Mouse (Mus musculus): Measurements from ENCODE around the gene Pml. TPM values are rescaled to one million over a fixed set of nuclear protein-coding genes. Genes with fewer than 3 reads are reported as not detected.
"Not testable (repeated sequence)": the region's sequence is repeated elsewhere in the genome, so short reads cannot be mapped to it uniquely, and the experiment has no call there.

Pml gene
- polyA plus RNA-seq, 1 experiment from 2014 or later = 10.6 TPM

GRCm38 (mm10) chr9:58266571-58267011 is 17.0 kb upstream of the Pml start:
- Histone ChIP-seq H3K4me3 (ENCODE audit: low read depth, low read length) (no peak overlapping the region), H3K4me1 (ENCODE audit: control insufficient read depth, insufficient read depth, low read length) (no peaks in the 10 kb centered on the region), H3K4me2 (ENCODE audit: low read depth) (no peak overlapping the region), H3K27ac (ENCODE audit: low read depth, low read length) (no peak overlapping the region), H3K9me3 (ENCODE audit: control insufficient read depth, low read length) (no peaks in the 10 kb centered on the region), H3K9ac (ENCODE audit: low read length) (no peak overlapping the region), H3K27me3 (ENCODE audit: control insufficient read depth, insufficient read depth, low read length) (no peaks in the 10 kb centered on the region), H3K36me3 (ENCODE audit: control insufficient read depth, insufficient read depth, low read length) (peaks cover 3% of the 10 kb centered on the region)
- 39% methylated on average over 4 of the region's 4 CpGs for whole genome bisulfite sequencing
- no peak for DNase-seq (ENCODE audit: low spot score)
- ATAC-seq (ENCODE audit: insufficient read depth, low FRiP score, low TSS enrichment) = no peak

- DNase-seq (ENCODE audit: low spot score) = no peak
- Histone ChIP-seq H3K27me3 (ENCODE audit: control insufficient read depth, insufficient read depth, low read length) (no peaks in the 10 kb centered on the region), H3K4me1 (ENCODE audit: control insufficient read depth, insufficient read depth, low read length) (no peaks in the 10 kb centered on the region), H3K36me3 (ENCODE audit: control insufficient read depth, insufficient read depth, low read length) (peaks cover 4% of the 10 kb centered on the region), H3K27ac (ENCODE audit: low read depth, low read length) (no peak overlapping the region), H3K9ac (ENCODE audit: low read length) (no peak overlapping the region), H3K9me3 (ENCODE audit: control insufficient read depth, low read length) (no peaks in the 10 kb centered on the region), H3K4me2 (ENCODE audit: low read depth) (no peak overlapping the region), H3K4me3 (ENCODE audit: low read depth, low read length) (no peak overlapping the region)
- ATAC-seq (ENCODE audit: insufficient read depth, low FRiP score, low TSS enrichment) = no peak
- WGBS = 83% methylated on average over 3 of the region's 3 CpGs
These were observed 15.8 kb upstream of the Pml start for GRCm38 (mm10) chr9:58265368-58265767.

GRCm38 (mm10) chr9:58262507-58262906 is 12.9 kb upstream of the Pml start:
- DNase-seq (ENCODE audit: low spot score) (no peak), ATAC-seq (ENCODE audit: insufficient read depth, low FRiP score, low TSS enrichment) (no peak)
- H3K9ac ChIP-seq (ENCODE audit: low read length) = no peak overlapping the region
- H3K27ac ChIP-seq (ENCODE audit: low read depth, low read length) = no peak overlapping the region
- H3K27me3 ChIP-seq (ENCODE audit: control insufficient read depth, insufficient read depth, low read length) = no peaks in the 10 kb centered on the region
- H3K4me3 ChIP-seq (ENCODE audit: low read depth, low read length) = no peak overlapping the region
- no peaks in the 10 kb centered on the region for H3K4me1 ChIP-seq (ENCODE audit: control insufficient read depth, insufficient read depth, low read length)
- no peak overlapping the region for H3K4me2 ChIP-seq (ENCODE audit: low read depth)
- no peaks in the 10 kb centered on the region for H3K9me3 ChIP-seq (ENCODE audit: control insufficient read depth, low read length)
- peaks cover 6% of the 10 kb centered on the region for H3K36me3 ChIP-seq (ENCODE audit: control insufficient read depth, insufficient read depth, low read length)
- WGBS = 90% methylated on average over 5 of the region's 5 CpGs

- DNase-seq (ENCODE audit: low spot score) = no peak
- H3K4me3 ChIP-seq (ENCODE audit: low read depth, low read length) = no peak overlapping the region
- no peaks in the 10 kb centered on the region for H3K27me3 ChIP-seq (ENCODE audit: control insufficient read depth, insufficient read depth, low read length)
- peaks cover 2% of the 10 kb centered on the region; the same call in 1 of the 2 replicates for H3K36me3 ChIP-seq (ENCODE audit: control insufficient read depth, insufficient read depth, low read length)
- WGBS = 95% methylated on average over 10 of the region's 10 CpGs
- no peak overlapping the region for H3K27ac ChIP-seq (ENCODE audit: low read depth, low read length)
- no peak for ATAC-seq (ENCODE audit: insufficient read depth, low FRiP score, low TSS enrichment)
- no peak overlapping the region for H3K9ac ChIP-seq (ENCODE audit: low read length)
- peaks cover 2% of the 10 kb centered on the region; the same call in 1 of the 2 replicates for H3K4me1 ChIP-seq (ENCODE audit: control insufficient read depth, insufficient read depth, low read length)
- no peak overlapping the region for H3K4me2 ChIP-seq (ENCODE audit: low read depth)
- no peaks in the 10 kb centered on the region for H3K9me3 ChIP-seq (ENCODE audit: control insufficient read depth, low read length)
These were observed 6.4 kb upstream of the Pml start for GRCm38 (mm10) chr9:58255704-58256685.

GRCm38 (mm10) chr9:58255105-58255504 is 5.5 kb upstream of the Pml start:
- Histone ChIP-seq H3K4me3 (ENCODE audit: low read depth, low read length) (no peak overlapping the region), H3K36me3 (ENCODE audit: control insufficient read depth, insufficient read depth, low read length) (peaks cover 2% of the 10 kb centered on the region; the same call in 1 of the 2 replicates), H3K9ac (ENCODE audit: low read length) (no peak overlapping the region), H3K4me2 (ENCODE audit: low read depth) (no peak overlapping the region), H3K27ac (ENCODE audit: low read depth, low read length) (no peak overlapping the region), H3K9me3 (ENCODE audit: control insufficient read depth, low read length) (no peaks in the 10 kb centered on the region), H3K27me3 (ENCODE audit: control insufficient read depth, insufficient read depth, low read length) (no peaks in the 10 kb centered on the region), H3K4me1 (ENCODE audit: control insufficient read depth, insufficient read depth, low read length) (peaks cover 2% of the 10 kb centered on the region; the same call in 1 of the 2 replicates)
- WGBS = 33% methylated on average over 2 of the region's 2 CpGs
- no peak for DNase-seq (ENCODE audit: low spot score)
- no peak for ATAC-seq (ENCODE audit: insufficient read depth, low FRiP score, low TSS enrichment)

GRCm38 (mm10) chr9:58253805-58254122 is 4.2 kb upstream of the Pml start:
- not testable (repeated sequence) for DNase-seq (ENCODE audit: low spot score); H3K9me3 ChIP-seq (ENCODE audit: control insufficient read depth, low read length); H3K27me3 ChIP-seq (ENCODE audit: control insufficient read depth, insufficient read depth, low read length); H3K36me3 ChIP-seq (ENCODE audit: control insufficient read depth, insufficient read depth, low read length); H3K4me1 ChIP-seq (ENCODE audit: control insufficient read depth, insufficient read depth, low read length); H3K27ac ChIP-seq (ENCODE audit: low read depth, low read length); ATAC-seq (ENCODE audit: insufficient read depth, low FRiP score, low TSS enrichment)
- Histone ChIP-seq H3K4me2 (ENCODE audit: low read depth) (peak overlapping the region; percentile 66), H3K4me3 (ENCODE audit: low read depth, low read length) (peak overlapping the region; percentile 73), H3K9ac (ENCODE audit: low read length) (peak overlapping the region; percentile 68)
- WGBS = 72% methylated on average over 5 of the region's 5 CpGs

GRCm38 (mm10) chr9:58253033-58253804 is 3.6 kb upstream of the Pml start, which contains the start of gene Stoml1:
Gene Stoml1 (plus strand): TSS chr9:58253164.
- Histone ChIP-seq H3K27me3 (ENCODE audit: control insufficient read depth, insufficient read depth, low read length) (no peaks in the 10 kb centered on the region), H3K4me2 (ENCODE audit: low read depth) (peak within 1 kb of the TSS; percentile 66), H3K9me3 (ENCODE audit: control insufficient read depth, low read length) (no peaks in the 10 kb centered on the region), H3K4me3 (ENCODE audit: low read depth, low read length) (peak within 1 kb of the TSS; percentile 73), H3K4me1 (ENCODE audit: control insufficient read depth, insufficient read depth, low read length) (peaks cover 6% of the 10 kb centered on the region; the same call in 1 of the 2 replicates), H3K36me3 (ENCODE audit: control insufficient read depth, insufficient read depth, low read length) (no peaks in the 10 kb centered on the region), H3K9ac (ENCODE audit: low read length) (peak within 1 kb of the TSS; percentile 68), H3K27ac (ENCODE audit: low read depth, low read length) (no peak within 1 kb of the TSS)
- DNase-seq (ENCODE audit: low spot score) (peak; percentile 94), ATAC-seq (ENCODE audit: insufficient read depth, low FRiP score, low TSS enrichment) (peak; percentile 93)
- under 1% methylated on average over 31 of the region's 31 CpGs for WGBS

GRCm38 (mm10) chr9:58250730-58251129 is 1.1 kb upstream of the Pml start:
- not testable (repeated sequence) for H3K9ac ChIP-seq (ENCODE audit: low read length); H3K36me3 ChIP-seq (ENCODE audit: control insufficient read depth, insufficient read depth, low read length); H3K4me2 ChIP-seq (ENCODE audit: low read depth); DNase-seq (ENCODE audit: low spot score); H3K27me3 ChIP-seq (ENCODE audit: control insufficient read depth, insufficient read depth, low read length); H3K9me3 ChIP-seq (ENCODE audit: control insufficient read depth, low read length); H3K4me3 ChIP-seq (ENCODE audit: low read depth, low read length); ATAC-seq (ENCODE audit: insufficient read depth, low FRiP score, low TSS enrichment); H3K27ac ChIP-seq (ENCODE audit: low read depth, low read length)
- peaks cover 15% of the 10 kb centered on the region; the same call in 1 of the 2 replicates for H3K4me1 ChIP-seq (ENCODE audit: control insufficient read depth, insufficient read depth, low read length)
- WGBS = 81% methylated on average over 1 of the region's 1 CpGs

Measured in neural tube, embryonic 11.5 days (tissue).